Mouse (Mus musculus): Measurements from ENCODE around the gene Rrm2. TPM values are rescaled to one million over a fixed set of nuclear protein-coding genes. Genes with fewer than 3 reads are reported as not detected.

Gene Rrm2
- total and polyA plus RNA-seq, 2 experiments from 2014 or later = 78.0 to 81.8 TPM

DNA sequence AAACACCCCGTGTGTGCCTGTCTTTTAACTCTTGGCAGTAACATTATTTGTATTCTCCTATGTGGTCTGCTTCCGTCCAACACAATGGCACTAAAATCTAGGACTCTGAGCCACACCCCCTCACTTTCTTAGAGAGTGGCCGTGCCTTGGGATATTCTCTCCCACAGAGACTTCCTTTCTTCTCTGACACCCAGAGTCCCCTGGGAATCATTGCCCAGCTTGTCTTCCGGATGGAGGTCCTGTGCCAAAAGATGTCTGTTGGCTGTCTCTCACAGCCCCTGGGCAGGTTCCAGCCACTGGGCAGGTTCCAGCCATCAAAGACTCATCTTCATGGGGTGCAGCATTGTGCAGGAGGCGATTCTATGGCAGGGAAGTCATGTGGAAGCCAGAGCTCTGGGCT lies 46.7 kb downstream of the Rrm2 start:
- TF ChIP-seq EP300 (IDR thresholded peaks at IDR 0.05; ENCODE audit: low read depth) (no peak), CTCF (IDR thresholded peaks at IDR 0.05; ENCODE audit: low read depth) (no peak)
- H3K36me3 ChIP-seq (replicated peaks; ENCODE audit: control insufficient read depth, insufficient read depth, low read length) = no peaks in the 10 kb centered on the region
- H3K27ac ChIP-seq (ENCODE audit: low read depth) = no peak overlapping the region
- H3K4me2 ChIP-seq (ENCODE audit: low read depth, low read length) = no peak overlapping the region
- WGBS = 54% methylated on average over 5 of the region's 5 CpGs
- no peak for ATAC-seq (ENCODE audit: insufficient read depth, low read depth)
- H3K9ac ChIP-seq (replicated peaks; ENCODE audit: low read depth, low read length) = no peak overlapping the region
- DNase-seq (ENCODE audit: low spot score) = no peak
- H3K4me1 ChIP-seq (ENCODE audit: control insufficient read depth, insufficient read depth) = peaks cover 7% of the 10 kb centered on the region; the same call in 1 of the 2 replicates
- no peaks in the 10 kb centered on the region for H3K27me3 ChIP-seq (ENCODE audit: control insufficient read depth, insufficient read depth, low read length)
- no peak overlapping the region for H3K4me3 ChIP-seq (ENCODE audit: low read depth, low read length)
- H3K9me3 ChIP-seq (replicated peaks; ENCODE audit: control insufficient read depth, low read length) = no peaks in the 10 kb centered on the region

DNA sequence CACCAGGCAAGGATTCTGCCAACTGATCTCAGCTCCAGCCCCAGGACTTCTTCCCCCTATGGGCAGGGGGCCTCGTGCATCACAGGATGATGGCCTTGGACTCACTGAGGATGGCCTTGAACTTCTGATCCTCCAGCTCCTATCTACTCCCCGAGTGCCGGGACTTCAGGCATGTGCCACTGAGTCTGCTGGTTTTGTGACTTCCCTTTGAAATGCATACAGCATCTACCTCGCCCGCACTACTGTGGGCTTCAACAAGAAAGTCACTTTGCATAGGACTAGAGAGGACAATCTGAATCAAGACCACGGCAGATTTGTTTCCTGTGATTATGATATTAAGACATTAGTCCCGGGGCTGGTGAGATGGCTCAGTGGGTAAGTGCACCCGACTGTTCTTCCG lies 47.4 kb downstream of the Rrm2 start:
- Histone ChIP-seq H3K27ac (ENCODE audit: low read depth) (no peak overlapping the region), H3K27me3 (ENCODE audit: control insufficient read depth, insufficient read depth, low read length) (no peaks in the 10 kb centered on the region), H3K4me3 (ENCODE audit: low read depth, low read length) (no peak overlapping the region), H3K36me3 (replicated peaks; ENCODE audit: control insufficient read depth, insufficient read depth, low read length) (no peaks in the 10 kb centered on the region), H3K4me2 (ENCODE audit: low read depth, low read length) (no peak overlapping the region), H3K9me3 (replicated peaks; ENCODE audit: control insufficient read depth, low read length) (no peaks in the 10 kb centered on the region), H3K9ac (replicated peaks; ENCODE audit: low read depth, low read length) (no peak overlapping the region), H3K4me1 (ENCODE audit: control insufficient read depth, insufficient read depth) (peaks cover 7% of the 10 kb centered on the region; the same call in 1 of the 2 replicates)
- DNase-seq (ENCODE audit: low spot score) = no peak
- TF ChIP-seq CTCF (IDR thresholded peaks at IDR 0.05; ENCODE audit: low read depth) (no peak), EP300 (IDR thresholded peaks at IDR 0.05; ENCODE audit: low read depth) (no peak)
- 86% methylated on average over 9 of the region's 9 CpGs for WGBS
- no peak for ATAC-seq (ENCODE audit: insufficient read depth, low read depth)

GRCm38 (mm10) chr12:24757387-24757786 lies 49.3 kb downstream of the Rrm2 start:
- no peaks in the 10 kb centered on the region for H3K36me3 ChIP-seq (replicated peaks; ENCODE audit: control insufficient read depth, insufficient read depth, low read length)
- ATAC-seq (ENCODE audit: insufficient read depth, low read depth) (no peak), DNase-seq (ENCODE audit: low spot score) (no peak)
- no peak overlapping the region for H3K9ac ChIP-seq (replicated peaks; ENCODE audit: low read depth, low read length)
- no peaks in the 10 kb centered on the region for H3K27me3 ChIP-seq (ENCODE audit: control insufficient read depth, insufficient read depth, low read length)
- H3K27ac ChIP-seq (ENCODE audit: low read depth) = no peak overlapping the region
- H3K4me3 ChIP-seq (ENCODE audit: low read depth, low read length) = no peak overlapping the region
- peaks cover 7% of the 10 kb centered on the region; the same call in 1 of the 2 replicates for H3K4me1 ChIP-seq (ENCODE audit: control insufficient read depth, insufficient read depth)
- no peak overlapping the region for H3K4me2 ChIP-seq (ENCODE audit: low read depth, low read length)
- no peak for TF ChIP-seq EP300 (IDR thresholded peaks at IDR 0.05; ENCODE audit: low read depth)
- TF ChIP-seq CTCF (IDR thresholded peaks at IDR 0.05; ENCODE audit: low read depth) = no peak
- no peaks in the 10 kb centered on the region for H3K9me3 ChIP-seq (replicated peaks; ENCODE audit: control insufficient read depth, low read length)

DNA sequence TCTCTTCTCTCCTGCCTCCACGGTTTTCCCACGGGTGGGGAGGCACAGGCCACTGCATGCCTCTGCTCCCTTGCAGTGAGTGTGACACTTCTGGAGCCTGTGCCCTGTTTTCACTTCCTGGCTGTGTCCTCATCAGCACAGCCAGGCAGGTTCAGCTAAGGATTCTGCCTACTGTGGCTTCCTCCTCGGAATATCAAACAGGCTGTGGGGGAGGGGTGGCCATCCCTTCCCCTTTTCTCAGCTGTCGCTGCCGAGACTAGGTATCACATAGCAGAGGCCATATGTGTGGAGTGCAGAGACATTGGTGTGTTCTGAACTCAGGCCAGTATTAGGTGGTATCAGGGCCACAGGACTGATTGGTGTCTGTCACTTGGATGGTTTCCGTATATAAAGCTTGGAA lies 50.3 kb downstream of the Rrm2 start:
- Histone ChIP-seq H3K27ac (ENCODE audit: low read depth) (no peak overlapping the region), H3K36me3 (replicated peaks; ENCODE audit: control insufficient read depth, insufficient read depth, low read length) (no peaks in the 10 kb centered on the region), H3K9me3 (replicated peaks; ENCODE audit: control insufficient read depth, low read length) (no peaks in the 10 kb centered on the region), H3K9ac (replicated peaks; ENCODE audit: low read depth, low read length) (no peak overlapping the region), H3K27me3 (ENCODE audit: control insufficient read depth, insufficient read depth, low read length) (no peaks in the 10 kb centered on the region), H3K4me2 (ENCODE audit: low read depth, low read length) (no peak overlapping the region), H3K4me1 (ENCODE audit: control insufficient read depth, insufficient read depth) (peaks cover 7% of the 10 kb centered on the region; the same call in 1 of the 2 replicates), H3K4me3 (ENCODE audit: low read depth, low read length) (no peak overlapping the region)
- WGBS = 20% methylated on average over 6 of the region's 6 CpGs
- ATAC-seq (ENCODE audit: insufficient read depth, low read depth) (no peak), DNase-seq (ENCODE audit: low spot score) (no peak)
- TF ChIP-seq CTCF (IDR thresholded peaks at IDR 0.05; ENCODE audit: low read depth) (no peak), EP300 (IDR thresholded peaks at IDR 0.05; ENCODE audit: low read depth) (no peak)

DNA sequence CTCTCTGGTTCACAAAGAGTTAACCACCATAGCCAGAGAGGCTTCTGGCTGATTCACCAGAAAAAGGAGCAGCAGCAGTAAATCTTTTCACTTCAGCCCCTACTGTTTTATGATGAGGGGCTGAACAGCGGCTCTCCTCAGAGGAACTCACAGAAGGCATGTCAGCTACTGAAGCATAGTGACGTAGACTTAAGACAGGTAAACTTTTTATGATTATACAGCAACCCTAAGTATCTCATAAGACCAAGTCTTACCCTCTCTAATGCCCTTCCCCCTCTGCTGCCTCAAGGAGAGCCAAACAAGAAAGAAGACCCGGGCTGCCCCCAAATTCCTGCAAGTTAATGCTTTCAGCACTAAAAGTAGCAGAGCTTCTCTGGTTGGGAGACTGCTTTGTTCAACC lies 54.2 kb downstream of the Rrm2 start:
- H3K4me1 ChIP-seq (ENCODE audit: control insufficient read depth, insufficient read depth) = no peaks in the 10 kb centered on the region
- no peak for ATAC-seq (ENCODE audit: insufficient read depth, low read depth)
- WGBS = 34% methylated on average over 3 of the region's 3 CpGs
- H3K36me3 ChIP-seq (replicated peaks; ENCODE audit: control insufficient read depth, insufficient read depth, low read length) = no peaks in the 10 kb centered on the region
- no peak overlapping the region for H3K4me3 ChIP-seq (ENCODE audit: low read depth, low read length)
- no peak for TF ChIP-seq CTCF (IDR thresholded peaks at IDR 0.05; ENCODE audit: low read depth)
- no peak for TF ChIP-seq EP300 (IDR thresholded peaks at IDR 0.05; ENCODE audit: low read depth)
- no peak overlapping the region for H3K27ac ChIP-seq (ENCODE audit: low read depth)
- H3K9ac ChIP-seq (replicated peaks; ENCODE audit: low read depth, low read length) = no peak overlapping the region
- no peak overlapping the region for H3K4me2 ChIP-seq (ENCODE audit: low read depth, low read length)
- H3K9me3 ChIP-seq (replicated peaks; ENCODE audit: control insufficient read depth, low read length) = no peaks in the 10 kb centered on the region
- DNase-seq (ENCODE audit: low spot score) = no peak
- H3K27me3 ChIP-seq (ENCODE audit: control insufficient read depth, insufficient read depth, low read length) = no peaks in the 10 kb centered on the region

Other genes with a start within 250 kb of the Rrm2 start
- gene Taf1b, start 209.9 kb upstream of the Rrm2 start, total RNA-seq (2014; rRNA removed; ENCODE audit: low replicate concordance) = 5.6 and 9.6 TPM in 2 replicates
- 15.8 TPM in 2 replicates for gene Taf1b, start 209.9 kb upstream of the Rrm2 start, polyA plus RNA-seq (2015; fragmentation: Nextera tagmentation; extraction: Ambion mirVana)
- gene Grhl1, start 136.0 kb upstream of the Rrm2 start, total RNA-seq (2014; rRNA removed; ENCODE audit: low replicate concordance) = 0.73 and 0.88 TPM in 2 replicates
- gene Grhl1, start 136.0 kb upstream of the Rrm2 start, polyA plus RNA-seq (2015; fragmentation: Nextera tagmentation; extraction: Ambion mirVana) = 0.40 and 0.55 TPM in 2 replicates
- 37.4 and 45.5 TPM in 2 replicates for gene Klf11, start 57.0 kb upstream of the Rrm2 start, total RNA-seq (2014; rRNA removed; ENCODE audit: low replicate concordance)
- gene Klf11, start 57.0 kb upstream of the Rrm2 start, polyA plus RNA-seq (2015; fragmentation: Nextera tagmentation; extraction: Ambion mirVana) = 16.5 and 25.4 TPM in 2 replicates
- 2.5 and 3.8 TPM in 2 replicates for gene Cys1, start 26.4 kb upstream of the Rrm2 start, total RNA-seq (2014; rRNA removed; ENCODE audit: low replicate concordance)
- gene Cys1, start 26.4 kb upstream of the Rrm2 start, polyA plus RNA-seq (2015; fragmentation: Nextera tagmentation; extraction: Ambion mirVana) = 0.85 and 0.89 TPM in 2 replicates
- 24.3 and 34.4 TPM in 2 replicates for gene Mboat2, start 122.6 kb downstream of the Rrm2 start, total RNA-seq (2014; rRNA removed; ENCODE audit: low replicate concordance)
- 23.8 and 24.8 TPM in 2 replicates for gene Mboat2, start 122.6 kb downstream of the Rrm2 start, polyA plus RNA-seq (2015; fragmentation: Nextera tagmentation; extraction: Ambion mirVana)

Data from heart, postnatal 0 days (tissue).